Mouse (Mus musculus) cortical plate, adult 2 months (tissue): ENCODE measurements around the gene Adamtsl1.

Experiments
- CTCF ChIP-seq: fragments of 200-500 bp; IDR thresholded peaks from 2 replicates; pipeline ENCODE4 v1.5.1; 2011; ENCODE audit warnings: mild to moderate bottlenecking, control low read depth, low read length; ENCODE audit not compliant: insufficient read depth; ENCODE audit errors: extremely low read depth
- POLR2A ChIP-seq: fragments of 200-500 bp; IDR thresholded peaks from 2 replicates; pipeline ENCODE4 v1.6.1; 2011; ENCODE audit warnings: mild to moderate bottlenecking, low read length, control low read depth; ENCODE audit not compliant: insufficient read depth; ENCODE audit errors: extremely low read depth

GRCm38 (mm10) chr4:86294828-86295251 lies 780.9 kb downstream of the Adamtsl1 start:
- TF ChIP-seq POLR2A (no peak), CTCF (no peak)
